Mouse (Mus musculus) liver, postnatal 0 days (tissue): ENCODE results near the gene Cnfn. TPM values are rescaled to one million over a fixed set of nuclear protein-coding genes. Genes with fewer than 3 reads are reported as not detected.

ENCODE experiments used
- ATAC-seq: fragments of 200-750 bp; cut with Nextera tagmentation; 2 replicates; pipeline ENCODE4 v1.8.0; 2017; ENCODE audit warnings: mild to moderate bottlenecking, moderate library complexity
- DNase-seq: peaks from one replicate; pipeline ENCODE4 v3.0.0-alpha.2; 2016
- H3K27ac ChIP-seq: fragments of 300-500 bp; sonication (generic); 2 replicates; pipeline ENCODE4 v1.5.1; 2014; ENCODE audit warnings: antibody characterized with exemption, moderate library complexity, mild to moderate bottlenecking, low read depth
- H3K27me3 ChIP-seq: fragments of 300-500 bp; sonication (generic); 2 replicates; pipeline ENCODE4 v1.6.1; 2014; ENCODE audit warnings: low read length, control low read depth, mixed read lengths; ENCODE audit not compliant: insufficient read depth
- H3K36me3 ChIP-seq: fragments of 300-500 bp; sonication (generic); replicated peaks from 2 replicates; pipeline ENCODE4 v1.6.1; 2014; ENCODE audit warnings: mild to moderate bottlenecking, control low read depth, low read length, moderate library complexity, mixed read lengths; ENCODE audit not compliant: insufficient read depth
- H3K4me1 ChIP-seq: fragments of 300-500 bp; sonication (generic); 2 replicates; pipeline ENCODE4 v1.6.1; 2014; ENCODE audit warnings: antibody characterized with exemption, mild to moderate bottlenecking, control low read depth; ENCODE audit not compliant: insufficient read depth
- H3K4me2 ChIP-seq: fragments of 300-500 bp; sonication (generic); 2 replicates; pipeline ENCODE4 v1.6.1; 2014; ENCODE audit warnings: low read depth, mild to moderate bottlenecking, low read length, moderate library complexity, mixed read lengths
- H3K4me3 ChIP-seq: fragments of 300-500 bp; sonication (generic); 2 replicates; pipeline ENCODE4 v1.5.1; 2014; ENCODE audit warnings: low read depth, low read length
- H3K9ac ChIP-seq: fragments of 300-500 bp; sonication (generic); replicated peaks from 2 replicates; pipeline ENCODE4 v1.6.1; 2014; ENCODE audit warnings: mild to moderate bottlenecking, moderate library complexity
- H3K9me3 ChIP-seq: fragments of 300-500 bp; sonication (generic); 2 replicates; pipeline ENCODE4 v1.6.1; 2016; ENCODE audit warnings: mild to moderate bottlenecking, control low read depth, low read length, mixed read lengths
- CTCF ChIP-seq: sonication (generic); IDR thresholded peaks from 2 replicates; pipeline ENCODE4 v1.5.1; 2016; ENCODE audit warnings: antibody characterized with exemption, low read depth
- EP300 ChIP-seq: IDR thresholded peaks from 2 replicates; pipeline ENCODE4 v1.6.1; 2016; ENCODE audit warnings: antibody characterized with exemption, low read depth, mild to moderate bottlenecking
- WGBS: fragments of 180-500 bp; shearing (Covaris S2); extraction: QIAGEN DNeasy Blood & Tissue Kit; methylation state at CpG from one replicate; pipeline ENCODE4 v1.1.7; 2014; ENCODE audit not compliant: insufficient replicate concordance; 5-methylcytosine and 5-hydroxymethylcytosine counted together
- polyA plus RNA-seq: library from polyadenylated mRNA; unstranded; fragments of >200 nt; fragmentation: Nextera tagmentation; extraction: Ambion mirVana; gene quantifications from 2 replicates; pipeline ENCODE4 v1.2.1, GENCODE M21; 2015

Gene Cnfn
- polyA plus RNA-seq, 1 experiment from 2014 or later: not detected

- H3K36me3 ChIP-seq: no peaks in the 10 kb centered on the region
- H3K27me3 ChIP-seq: peaks cover 27% of the 10 kb centered on the region
- WGBS: 60% methylated on average over 5 of the region's 5 CpGs
- TF ChIP-seq CTCF: no peak
- TF ChIP-seq EP300: no peak
- H3K4me3 ChIP-seq: no peak overlapping the region
- H3K9me3 ChIP-seq: no peaks in the 10 kb centered on the region
- DNase-seq (peak; percentile 61), ATAC-seq (peak; percentile 28; the same call in 1 of the 2 replicates)
- no peak overlapping the region for H3K9ac ChIP-seq
- H3K4me2 ChIP-seq: no peak overlapping the region
- no peak overlapping the region for H3K27ac ChIP-seq
- H3K4me1 ChIP-seq: peaks cover 3% of the 10 kb centered on the region; the same call in 1 of the 2 replicates
These were observed 2.9 kb upstream of the Cnfn start for GRCm38 (mm10) chr7:25372441-25372840.

- ATAC-seq (no peak), DNase-seq (no peak)
- TF ChIP-seq EP300: no peak
- TF ChIP-seq CTCF: no peak
- no peak overlapping the region for H3K9ac ChIP-seq
- H3K27ac ChIP-seq: no peak overlapping the region
- 30% methylated on average over 12 of the region's 12 CpGs for WGBS
- H3K4me1 ChIP-seq: no peaks in the 10 kb centered on the region
- no peak overlapping the region for H3K4me3 ChIP-seq
- peaks cover 44% of the 10 kb centered on the region for H3K27me3 ChIP-seq
- no peak overlapping the region for H3K4me2 ChIP-seq
- no peaks in the 10 kb centered on the region for H3K36me3 ChIP-seq
- H3K9me3 ChIP-seq: no peaks in the 10 kb centered on the region
These were observed 1.2 kb downstream of the Cnfn start for GRCm38 (mm10) chr7:25368333-25368732.

- 0 out of 2 replicates have a peak overlapping the region, but pooled peaks have one; percentile 26 for H3K4me2 ChIP-seq
- WGBS: 2% methylated on average over 33 of the region's 33 CpGs
- TF ChIP-seq EP300 (no peak), CTCF (peak; percentile 55)
- DNase-seq (no peak), ATAC-seq (no peak)
- no peak overlapping the region for H3K9ac ChIP-seq
- no peak overlapping the region for H3K4me3 ChIP-seq
- no peaks in the 10 kb centered on the region for H3K4me1 ChIP-seq
- no peak overlapping the region for H3K27ac ChIP-seq
- H3K9me3 ChIP-seq: no peaks in the 10 kb centered on the region
- no peaks in the 10 kb centered on the region for H3K36me3 ChIP-seq
- peaks cover 44% of the 10 kb centered on the region for H3K27me3 ChIP-seq
These were observed 1.8 kb downstream of the Cnfn start for GRCm38 (mm10) chr7:25367632-25368293.

GRCm38 (mm10) chr7:25365937-25366625 is 3.4 kb downstream of the Cnfn start:
- no peak overlapping the region for H3K27ac ChIP-seq
- H3K9ac ChIP-seq: no peak overlapping the region
- DNase-seq (no peak), ATAC-seq (no peak)
- no peak overlapping the region for H3K4me2 ChIP-seq
- H3K27me3 ChIP-seq: peaks cover 44% of the 10 kb centered on the region
- no peaks in the 10 kb centered on the region for H3K4me1 ChIP-seq
- no peak overlapping the region for H3K4me3 ChIP-seq
- TF ChIP-seq EP300: no peak
- TF ChIP-seq CTCF: no peak
- WGBS: 51% methylated on average over 13 of the region's 13 CpGs
- no peaks in the 10 kb centered on the region for H3K36me3 ChIP-seq
- H3K9me3 ChIP-seq: no peaks in the 10 kb centered on the region

GRCm38 (mm10) chr7:25363632-25364031 is 5.9 kb downstream of the Cnfn start:
- DNase-seq: no peak
- no peaks in the 10 kb centered on the region for H3K9me3 ChIP-seq
- H3K4me1 ChIP-seq: no peaks in the 10 kb centered on the region
- H3K9ac ChIP-seq: no peak overlapping the region
- peaks cover 29% of the 10 kb centered on the region for H3K27me3 ChIP-seq
- H3K27ac ChIP-seq: no peak overlapping the region
- no peaks in the 10 kb centered on the region for H3K36me3 ChIP-seq
- H3K4me2 ChIP-seq: no peak overlapping the region
- no peak for ATAC-seq
- no peak for TF ChIP-seq EP300
- no peak for TF ChIP-seq CTCF
- WGBS: 84% methylated on average over 17 of the region's 17 CpGs
- H3K4me3 ChIP-seq: no peak overlapping the region

- TF ChIP-seq CTCF: peak; percentile 37
- no peak for TF ChIP-seq EP300
- Histone ChIP-seq H3K4me3 (no peak overlapping the region), H3K27ac (no peak overlapping the region), H3K36me3 (no peaks in the 10 kb centered on the region), H3K4me1 (no peaks in the 10 kb centered on the region), H3K9me3 (no peaks in the 10 kb centered on the region), H3K4me2 (no peak overlapping the region), H3K9ac (no peak overlapping the region), H3K27me3 (peaks cover 24% of the 10 kb centered on the region)
- 85% methylated on average over 19 of the region's 19 CpGs for WGBS
- DNase-seq: no peak
- no peak for ATAC-seq
These were observed 6.4 kb downstream of the Cnfn start for GRCm38 (mm10) chr7:25363151-25363550.
